ENCODE assay signal across 12 mouse cellular contexts in genomic region chr4:154481771-154482637, GRCm38 (mm10).
DNase-seq lines count a peak whose midpoint lies in the region; ATAC-seq and TF ChIP-seq lines count a peak whose summit lies in the region.
"Had no signal": no experiment of that assay in that cellular context is flagged by ENCODE, and none has a peak within 500 bp of the region (broad histone marks: within the 10 kb centered on the region; RNA-seq: fewer than 3 reads in every experiment).

No protein-coding gene starts in this region.

- H3K4me2 ChIP-seq in limb, embryonic 12.5 days, result no peak overlapping the region
- no peak overlapping the region for H3K4me2 ChIP-seq in neural tube, embryonic 15.5 days
- H3K4me2 ChIP-seq: forebrain, embryonic 12.5 days had no signal

- no peak overlapping the region for H3K27ac ChIP-seq in gastrocnemius, adult 2 months
- H3K27ac ChIP-seq in limb, embryonic 12.5 days, result 0 out of 2 replicates have a peak overlapping the region, but pooled peaks have one; percentile 17
- no peak overlapping the region for H3K27ac ChIP-seq in limb, embryonic 10.5 days
- no peak overlapping the region for H3K27ac ChIP-seq in neural tube, embryonic 15.5 days (replicated peaks)
- H3K27ac ChIP-seq: forebrain, embryonic 12.5 days had no signal

- H3K4me3 ChIP-seq in gastrocnemius, adult 2 months, result no peak overlapping the region
- no peak overlapping the region for H3K4me3 ChIP-seq in limb, embryonic 12.5 days (replicated peaks)
- no peak overlapping the region for H3K4me3 ChIP-seq in limb, embryonic 10.5 days
- H3K4me3 ChIP-seq in neural tube, embryonic 15.5 days (replicated peaks), result no peak overlapping the region
- H3K4me3 ChIP-seq: forebrain, embryonic 12.5 days had no signal

- no peak for TF ChIP-seq CTCF in gastrocnemius, adult 2 months (IDR thresholded peaks at IDR 0.05)

- no peaks in the 10 kb centered on the region for H3K36me3 ChIP-seq in limb, embryonic 12.5 days
- peaks cover 7% of the 10 kb centered on the region; the same call in 1 of the 2 replicates for H3K36me3 ChIP-seq in limb, embryonic 10.5 days
- H3K36me3 ChIP-seq in neural tube, embryonic 15.5 days, result no peaks in the 10 kb centered on the region
- H3K36me3 ChIP-seq: forebrain, embryonic 12.5 days had no signal

- no peaks in the 10 kb centered on the region for H3K9me3 ChIP-seq in limb, embryonic 12.5 days
- no peaks in the 10 kb centered on the region for H3K9me3 ChIP-seq in limb, embryonic 10.5 days (replicated peaks)
- no peaks in the 10 kb centered on the region for H3K9me3 ChIP-seq in neural tube, embryonic 15.5 days (replicated peaks)
- H3K9me3 ChIP-seq: forebrain, embryonic 12.5 days had no signal

- H3K4me1 ChIP-seq in limb, embryonic 12.5 days (replicated peaks), result peaks cover 72% of the 10 kb centered on the region
- peaks cover 90% of the 10 kb centered on the region for H3K4me1 ChIP-seq in limb, embryonic 10.5 days
- 0 out of 2 replicates have a peak, but pooled peaks cover 3% of the 10 kb centered on the region for H3K4me1 ChIP-seq in neural tube, embryonic 15.5 days

- H3K27me3 ChIP-seq in limb, embryonic 12.5 days, result no peaks in the 10 kb centered on the region; the same call in 1 of the 2 replicates
- H3K27me3 ChIP-seq in limb, embryonic 10.5 days (ENCODE audit: low read depth, poor library complexity, severe bottlenecking), result peaks cover 29% of the 10 kb centered on the region
- peaks cover 74% of the 10 kb centered on the region for H3K27me3 ChIP-seq in neural tube, embryonic 15.5 days (replicated peaks)

- ATAC-seq in limb, embryonic 12.5 days (ENCODE audit: insufficient number of reproducible peaks, insufficient read depth, low FRiP score, low TSS enrichment, low read depth), result no peak
- no peak for ATAC-seq in neural tube, embryonic 15.5 days (ENCODE audit: low FRiP score)

- intact Hi-C loops in gastrocnemius, adult 2 months (cut with DNase I), result no loop called here

- DNase-seq in gastrocnemius, adult 2 months, result peak; percentile 48
- no peak for DNase-seq in gastrocnemius, postnatal 4 days (ENCODE audit: low spot score in 2 of 2)
- DNase-seq in limb, embryonic 10.5 days (ENCODE audit: low spot score), result no peak
- peak; percentile 27 for DNase-seq in heart, postnatal 4 days
- DNase-seq in lung, postnatal 4 days, result peak; percentile 37 to 61
- DNase-seq in cerebellum, postnatal 4 days (ENCODE audit: low spot score in 2 of 2), result no peak
- DNase-seq: adrenal gland, postnatal 14 days; left cerebral cortex, postnatal 4 days; spleen, adult 18-20 months had no signal

- 63% methylated on average over 14 of the region's 14 CpGs for WGBS in limb, embryonic 12.5 days
- WGBS in limb, embryonic 10.5 days, result 62% methylated on average over 14 of the region's 14 CpGs
- WGBS in neural tube, embryonic 15.5 days, result 68% methylated on average over 14 of the region's 14 CpGs

- H3K9ac ChIP-seq in limb, embryonic 12.5 days (replicated peaks), result no peak overlapping the region
- no peak overlapping the region for H3K9ac ChIP-seq in neural tube, embryonic 15.5 days (replicated peaks)
- H3K9ac ChIP-seq: forebrain, embryonic 12.5 days had no signal

Comparison
In these comparisons a context has a peak if more than half of its experiments do, and no peak if none do; other contexts are left out.
1. DNase-seq: peak in gastrocnemius, adult 2 months (single experiment), heart, postnatal 4 days (single experiment) and lung, postnatal 4 days (2 of 2); none in gastrocnemius, postnatal 4 days (0 of 2), limb, embryonic 10.5 days (single experiment) and cerebellum, postnatal 4 days (0 of 2).